Mouse (Mus musculus) MEL (cell line): Measurements from ENCODE around the gene Krt73.

Experiments
- CHD2 ChIP-seq: IDR thresholded peaks from 2 replicates; pipeline ENCODE4 v1.6.1; 2011; ENCODE audit warnings: low read length, improper control_type of control experiment
- CTCF ChIP-seq, 3 experiments: IDR thresholded peaks in 2 of 3; conservative IDR thresholded peaks in 1 of 3; 2 replicates each; pipeline ENCODE4 v1.5.1; 2011 to 2012; ENCODE audit warnings: low read length in 3 of 3, low read depth in 2 of 3, mild to moderate bottlenecking in 2 of 3, improper control_type of control experiment in 1 of 3, inconsistent platforms in 1 of 3, mixed read lengths in 1 of 3, moderate library complexity in 1 of 3; ENCODE audit not compliant: control insufficient read depth in 1 of 3, insufficient read depth in 1 of 3, poor library complexity in 1 of 3, severe bottlenecking in 1 of 3
- ELF1 ChIP-seq: IDR thresholded peaks from 2 replicates; pipeline ENCODE4 v1.6.1; 2014; ENCODE audit warnings: low read depth, mild to moderate bottlenecking, inconsistent platforms, low read length, improper control_type of control experiment, moderate library complexity
- HCFC1 ChIP-seq: IDR thresholded peaks from 2 replicates; pipeline ENCODE4 v1.6.1; 2012; ENCODE audit warnings: low read depth, mild to moderate bottlenecking, inconsistent platforms, low read length, improper control_type of control experiment, moderate library complexity
- MAX ChIP-seq: IDR thresholded peaks from 2 replicates; pipeline ENCODE4 v1.6.1; 2011; ENCODE audit warnings: low read length, improper control_type of control experiment
- MXI1 ChIP-seq: IDR thresholded peaks from 2 replicates; pipeline ENCODE4 v1.6.1; 2011; ENCODE audit warnings: mild to moderate bottlenecking, low read depth, low read length, improper control_type of control experiment
- MYC ChIP-seq: IDR thresholded peaks from 2 replicates; pipeline ENCODE4 v1.6.1; 2011; ENCODE audit warnings: low read depth, mild to moderate bottlenecking, low read length, improper control_type of control experiment, moderate library complexity
- NELFE ChIP-seq: IDR thresholded peaks from 2 replicates; pipeline ENCODE4 v1.6.1; 2011; ENCODE audit warnings: low read depth, low read length, improper control_type of control experiment
- RAD21 ChIP-seq: IDR thresholded peaks from 2 replicates; pipeline ENCODE4 v1.6.1; 2011; ENCODE audit warnings: mild to moderate bottlenecking, low read depth, low read length, improper control_type of control experiment
- RCOR1 ChIP-seq: IDR thresholded peaks from 2 replicates; pipeline ENCODE4 v1.6.1; 2012; ENCODE audit warnings: low read depth, mild to moderate bottlenecking, inconsistent platforms, low read length, improper control_type of control experiment
- TAL1 ChIP-seq: IDR thresholded peaks from 2 replicates; pipeline ENCODE4 v1.6.1; 2012; ENCODE audit warnings: mild to moderate bottlenecking, inconsistent platforms, low read length, moderate library complexity, mixed read lengths
- TBP ChIP-seq: IDR thresholded peaks from 2 replicates; pipeline ENCODE4 v1.8.0; 2011; ENCODE audit warnings: low read depth, low read length, improper control_type of control experiment
- TCF12 ChIP-seq: IDR thresholded peaks from 2 replicates; pipeline ENCODE4 v1.6.1; 2014; ENCODE audit warnings: low read depth, mild to moderate bottlenecking, inconsistent platforms, low read length, improper control_type of control experiment, moderate library complexity
- USF1 ChIP-seq: IDR thresholded peaks from 2 replicates; pipeline ENCODE4 v1.6.1; 2014; ENCODE audit warnings: low read depth, mild to moderate bottlenecking, inconsistent platforms, low read length, improper control_type of control experiment, moderate library complexity

DNA sequence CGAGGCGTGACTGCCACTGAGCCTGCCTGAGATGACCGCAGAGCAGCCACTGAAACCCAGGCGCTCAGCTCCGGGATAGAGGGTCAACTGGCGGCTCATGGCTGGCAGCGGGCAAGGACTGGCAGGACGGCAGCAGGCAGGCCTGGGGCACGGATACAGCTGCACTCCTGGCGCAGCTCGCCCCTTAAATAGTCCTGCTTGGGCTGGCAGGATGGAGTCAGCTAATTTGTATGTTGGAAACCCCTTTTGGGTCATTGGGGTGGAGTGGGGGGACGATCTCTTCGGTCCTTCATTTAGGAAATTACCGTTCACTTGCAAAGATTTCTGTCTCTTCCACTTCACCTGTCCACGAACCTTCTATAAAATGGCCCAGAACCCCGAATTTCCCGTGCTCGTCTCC lies 15.8 kb downstream of the Krt73 start, which contains the start of gene Krt72:
- TF ChIP-seq CHD2, result no peak
- no peak for TF ChIP-seq CTCF (IDR thresholded peaks at IDR 0.05 in 2 of 3, conservative IDR thresholded peaks at IDR 0.05 in 1 of 3; ENCODE audit: control insufficient read depth in 1 of 3, insufficient read depth in 1 of 3, low read depth in 2 of 3, low read length in 3 of 3, poor library complexity in 1 of 3, severe bottlenecking in 1 of 3)
- TF ChIP-seq MAX, result no peak
- no peak for TF ChIP-seq RCOR1
- no peak for TF ChIP-seq TCF12
- TF ChIP-seq RAD21, result no peak
- no peak for TF ChIP-seq MYC
- TF ChIP-seq ELF1, result no peak
- TF ChIP-seq HCFC1, result no peak
- TF ChIP-seq TAL1, result no peak
- no peak for TF ChIP-seq NELFE
- TF ChIP-seq USF1, result no peak
- TF ChIP-seq TBP, result no peak
- no peak for TF ChIP-seq MXI1
